Mouse (Mus musculus) kidney, adult 2 months (tissue): ENCODE data around the gene Gm42674.

Experiments
- CTCF ChIP-seq: fragments of 200-500 bp; conservative IDR thresholded peaks from 2 replicates; pipeline ENCODE4 v1.5.1; 2011; ENCODE audit warnings: low read depth, mild to moderate bottlenecking, control low read depth, low read length, moderate library complexity, mixed read lengths; ENCODE audit not compliant: insufficient read depth, insufficient read length
- POLR2A ChIP-seq: fragments of 200-500 bp; IDR thresholded peaks from one replicate; pipeline ENCODE4 v1.6.1; 2011; ENCODE audit warnings: low read depth, low read length, control low read depth

GRCm38 (mm10) chr3:90575320-90575719 lies 26.4 kb upstream of the Gm42674 start:
- TF ChIP-seq CTCF = no peak
- TF ChIP-seq POLR2A = no peak
